Mouse (Mus musculus) layer of hippocampus, postnatal 14 days (tissue): ENCODE measurements at regions not wholly inside any gene's neighbourhood (a gene's known extent, or its start where the extent isn't known, plus 50 kb on each side); places are given as distances from the start of the nearest gene placed in this dataset.

Experiments used
- DNase-seq, 2 experiments: peaks; one replicate each; pipeline ENCODE4 v3.0.0; 2021 to 2022; ENCODE audit warnings: low spot score in 2 of 2, mixed read lengths in 1 of 2

- DNase-seq = no peak
These were observed 354.2 kb upstream of the Hs6st1 start for GRCm38 (mm10) chr1:35713961-35714360.

- DNase-seq = no peak
These were observed 352.3 kb upstream of the Hs6st1 start for GRCm38 (mm10) chr1:35715931-35716330.

GRCm38 (mm10) chr1:35717166-35717565 is 351.0 kb upstream of the Hs6st1 start:
- no peak for DNase-seq

- no peak for DNase-seq
These were observed 350.5 kb upstream of the Hs6st1 start for GRCm38 (mm10) chr1:35717659-35718058.

GRCm38 (mm10) chr1:35720063-35720462 is 348.1 kb upstream of the Hs6st1 start:
- DNase-seq = no peak

- no peak for DNase-seq
These were observed 343.8 kb upstream of the Hs6st1 start for GRCm38 (mm10) chr1:35724366-35724900.

GRCm38 (mm10) chr1:35726596-35726995 is 341.6 kb upstream of the Hs6st1 start:
- peak; percentile 42 to 52 for DNase-seq

- no peak for DNase-seq
These were observed 340.8 kb upstream of the Hs6st1 start for GRCm38 (mm10) chr1:35727310-35727990.

- peak in 1 of 2 experiments; percentile 19 for DNase-seq
These were observed 338.4 kb upstream of the Hs6st1 start for GRCm38 (mm10) chr1:35729785-35730295.

GRCm38 (mm10) chr1:35730309-35730708 is 337.9 kb upstream of the Hs6st1 start:
- DNase-seq = no peak

GRCm38 (mm10) chr1:35736247-35736646 is 332.0 kb upstream of the Hs6st1 start:
- no peak for DNase-seq

DNA sequence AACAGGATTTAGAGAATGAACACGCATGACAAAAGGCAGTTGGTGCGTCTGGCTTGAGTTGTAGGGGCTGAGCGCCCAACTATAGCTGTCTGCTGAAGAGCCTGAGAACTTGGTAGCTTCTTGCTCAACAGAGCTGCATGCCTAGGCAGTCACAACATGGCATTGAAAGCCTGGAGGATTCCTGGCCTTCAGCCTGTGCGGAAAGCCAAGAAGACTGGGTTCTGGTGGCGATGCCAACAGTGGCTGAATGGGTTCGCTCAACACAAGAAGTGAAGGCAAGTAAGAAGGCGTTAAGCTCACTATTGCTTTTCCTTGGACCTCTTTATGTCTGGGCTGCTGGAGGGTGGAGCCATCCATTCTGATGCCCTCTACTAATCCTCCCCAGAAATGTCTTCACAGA is 318.6 kb upstream of the Hs6st1 start:
- DNase-seq = peak in 1 of 2 experiments; percentile 60

DNA sequence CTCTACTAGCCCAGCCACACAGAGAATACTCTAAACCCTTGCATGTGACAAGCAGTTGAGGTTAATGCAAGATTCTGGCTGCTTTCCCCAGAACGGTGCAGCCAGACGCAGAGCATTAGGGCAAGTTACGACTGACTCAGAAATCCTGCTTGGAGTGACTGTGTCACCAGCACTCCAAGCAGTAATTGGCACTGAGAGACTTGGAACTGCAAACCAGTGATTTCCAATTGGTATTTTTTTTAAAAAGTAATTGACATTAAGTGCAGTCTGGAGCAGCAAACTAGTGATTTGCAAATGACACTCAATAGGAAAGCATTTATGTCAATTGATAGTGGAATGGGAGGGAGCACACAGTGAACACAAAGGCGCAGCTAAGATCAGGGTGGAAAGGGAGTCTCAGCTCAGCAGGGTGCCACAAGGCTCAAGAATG is 318.1 kb upstream of the Hs6st1 start:
- DNase-seq = no peak

DNA sequence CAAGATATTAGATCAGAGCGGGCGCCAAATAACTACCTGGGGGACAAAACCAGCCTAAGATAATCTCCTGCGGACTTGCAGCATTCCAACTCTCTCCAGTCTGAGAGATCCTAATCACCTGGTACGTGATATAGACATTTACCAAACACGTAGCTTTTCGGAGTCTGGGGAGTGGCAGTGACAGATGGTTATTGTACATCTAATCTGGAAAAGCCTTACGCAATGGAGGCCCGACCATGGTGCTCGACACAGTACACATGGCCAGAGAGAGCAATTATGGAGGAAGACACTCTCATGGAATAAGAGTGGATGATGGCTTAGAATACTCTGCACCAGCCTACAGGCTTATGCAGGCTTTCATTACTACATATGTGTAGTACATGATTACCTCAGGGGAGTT is 315.6 kb upstream of the Hs6st1 start:
- no peak for DNase-seq

GRCm38 (mm10) chr1:35754170-35754569 is 314.0 kb upstream of the Hs6st1 start:
- no peak for DNase-seq

DNA sequence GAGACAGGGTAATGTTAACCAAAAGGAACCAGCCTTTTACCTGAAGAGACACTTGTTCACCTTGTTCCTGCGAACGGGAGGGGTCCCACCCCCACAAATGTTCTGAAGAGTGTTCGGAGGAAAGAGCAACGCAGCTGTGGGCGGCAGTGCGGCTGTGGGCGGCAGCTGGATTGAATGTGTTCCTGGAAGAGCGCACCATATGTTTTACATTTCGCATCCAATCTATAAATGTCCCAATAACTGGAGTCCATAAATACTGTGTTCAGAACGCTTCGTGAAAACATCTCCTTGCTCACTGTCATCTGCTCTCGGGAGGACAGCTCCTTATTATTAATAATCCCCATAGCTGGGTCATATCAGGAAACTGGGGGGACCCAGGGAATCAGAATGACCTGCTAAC is 309.2 kb upstream of the Hs6st1 start:
- peak; percentile 39 to 57 for DNase-seq

DNA sequence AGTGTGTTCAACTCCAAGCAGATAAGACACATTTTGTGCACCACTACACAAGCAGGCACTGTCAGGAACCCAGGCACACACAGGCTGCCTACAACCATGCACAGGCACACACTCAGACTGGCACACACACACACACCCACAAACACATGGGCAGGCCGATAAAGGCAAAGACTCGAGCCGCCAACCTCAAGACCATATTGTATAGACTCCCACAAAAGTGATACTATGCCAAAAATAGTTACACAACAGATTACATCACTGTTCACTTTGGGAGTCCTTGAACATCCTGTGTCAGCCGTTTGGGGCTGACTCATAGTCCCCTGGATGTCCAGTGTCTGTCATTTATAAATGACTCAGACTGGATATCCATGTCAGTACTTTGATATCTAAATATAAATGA is 308.6 kb upstream of the Hs6st1 start:
- peak; percentile 26 to 45 for DNase-seq

DNA sequence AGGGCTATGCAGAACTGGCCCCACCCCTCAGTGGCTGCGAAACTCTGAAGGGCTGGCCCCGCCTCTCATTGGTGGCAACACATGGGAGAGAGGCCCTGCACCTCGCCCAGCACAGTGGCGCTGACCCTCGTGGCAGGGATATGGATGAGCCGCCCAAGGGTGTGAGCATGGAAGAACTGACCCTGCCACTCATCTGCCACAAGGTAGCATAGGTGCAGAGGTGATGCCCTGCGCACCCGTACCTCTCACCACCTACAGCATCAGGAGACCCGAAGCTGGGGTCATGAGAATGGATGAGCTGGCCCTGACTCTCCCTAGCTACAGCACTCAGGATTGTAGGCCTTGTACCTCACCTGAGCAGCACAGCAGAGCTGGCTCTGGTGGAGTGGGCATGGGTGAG is 305.1 kb upstream of the Hs6st1 start:
- DNase-seq = no peak

GRCm38 (mm10) chr1:35763456-35763855 is 304.7 kb upstream of the Hs6st1 start:
- DNase-seq = no peak

- no peak for DNase-seq
These were observed 304.1 kb upstream of the Hs6st1 start for GRCm38 (mm10) chr1:35764068-35764467.

- no peak for DNase-seq
These were observed 302.5 kb upstream of the Hs6st1 start for GRCm38 (mm10) chr1:35765692-35766091.

DNA sequence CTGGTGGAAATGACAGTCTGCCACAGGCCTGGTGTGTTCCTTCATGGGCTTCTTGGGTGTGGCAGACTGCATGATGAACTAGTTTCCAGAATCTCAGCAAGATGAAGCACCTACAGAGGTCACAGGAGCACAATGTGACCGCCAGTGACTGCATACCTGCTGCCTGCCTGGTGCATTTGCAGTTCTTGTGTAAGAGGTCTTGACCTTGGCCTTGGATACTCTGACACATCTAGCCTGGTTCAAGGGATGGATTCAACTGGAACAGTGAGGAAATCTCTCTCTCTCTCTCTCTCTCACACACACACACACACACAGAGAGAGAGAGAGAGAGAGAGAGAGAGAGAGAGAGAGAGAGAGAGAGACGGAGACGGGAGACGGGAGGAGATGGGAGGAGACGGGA is 301.9 kb upstream of the Hs6st1 start:
- DNase-seq = no peak

GRCm38 (mm10) chr1:35772567-35772966 is 295.6 kb upstream of the Hs6st1 start:
- DNase-seq = no peak
